Mouse (Mus musculus): ENCODE measurements around the gene Fhdc1. TPM values are rescaled to one million over a fixed set of nuclear protein-coding genes. Genes with fewer than 3 reads are reported as not detected.

Fhdc1 gene
- polyA plus RNA-seq, 1 experiment from 2014 or later: 2.2 TPM

DNA sequence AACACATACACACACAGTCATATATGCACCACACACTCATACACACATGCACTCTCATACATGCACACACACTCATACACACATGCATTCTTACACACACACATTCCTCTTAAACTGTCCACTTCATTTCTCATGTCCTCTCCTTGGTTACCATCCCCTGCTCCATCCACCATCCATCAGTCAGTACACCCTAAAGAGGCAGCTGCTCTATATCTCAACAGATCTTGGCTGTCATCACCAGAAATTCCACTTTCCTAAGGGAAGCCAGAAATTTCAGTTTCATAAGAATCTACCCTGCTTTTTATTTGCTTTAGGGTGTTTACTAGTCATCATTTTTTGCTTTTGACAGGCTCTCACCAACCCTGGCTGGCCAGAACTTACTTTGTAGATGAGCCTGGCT is 84.4 kb downstream of the Fhdc1 start:
- H3K9ac ChIP-seq (ENCODE audit: low read length): no peak overlapping the region
- H3K36me3 ChIP-seq (ENCODE audit: control insufficient read depth, insufficient read depth, low read length): no peaks in the 10 kb centered on the region
- ATAC-seq (ENCODE audit: insufficient number of reproducible peaks, low FRiP score, low TSS enrichment, low read depth) (no peak), DNase-seq (ENCODE audit: low spot score) (no peak)
- no peak overlapping the region for H3K27ac ChIP-seq (replicated peaks; ENCODE audit: low read depth, low read length)
- no peak overlapping the region for H3K4me2 ChIP-seq (ENCODE audit: low read depth, severe bottlenecking)
- no peaks in the 10 kb centered on the region for H3K4me1 ChIP-seq (ENCODE audit: control insufficient read depth, insufficient read depth, low read length)
- H3K27me3 ChIP-seq (ENCODE audit: control insufficient read depth, insufficient read depth, low read length): no peaks in the 10 kb centered on the region
- H3K9me3 ChIP-seq (ENCODE audit: control insufficient read depth, low read length): no peaks in the 10 kb centered on the region
- no peak overlapping the region for H3K4me3 ChIP-seq (ENCODE audit: low read depth, low read length)

DNA sequence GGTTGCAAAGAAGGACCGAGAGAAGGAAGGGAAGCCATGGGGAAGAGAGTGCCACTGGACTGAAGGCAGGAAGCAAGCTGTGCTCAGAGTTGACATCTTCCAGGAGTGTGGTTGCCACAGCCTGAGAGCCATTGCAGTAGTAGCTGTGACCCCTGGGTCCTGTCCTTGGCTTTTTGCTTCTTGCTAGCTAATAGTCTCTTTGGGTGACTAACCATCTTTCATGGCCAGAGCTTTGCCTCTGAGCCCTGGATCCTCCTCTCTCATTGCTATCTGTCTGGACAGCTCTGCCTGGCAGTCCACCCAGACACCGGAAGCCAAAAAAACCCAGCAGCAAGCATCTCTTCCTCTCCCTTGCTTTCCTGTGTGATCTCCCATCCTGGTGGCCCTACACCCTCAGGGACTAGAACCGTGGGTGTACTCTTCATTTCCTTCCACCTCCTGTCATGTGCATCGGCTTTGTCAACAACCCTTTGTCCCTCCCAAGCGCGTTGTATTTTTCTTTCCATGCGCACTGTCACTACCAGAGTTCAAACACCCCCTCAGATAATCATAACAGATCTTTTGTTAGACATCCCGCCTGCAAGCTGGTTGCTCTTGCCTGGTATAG is 85.3 kb downstream of the Fhdc1 start:
- no peak overlapping the region for H3K27ac ChIP-seq (replicated peaks; ENCODE audit: low read depth, low read length)
- ATAC-seq (ENCODE audit: insufficient number of reproducible peaks, low FRiP score, low TSS enrichment, low read depth) (no peak), DNase-seq (ENCODE audit: low spot score) (no peak)
- H3K4me3 ChIP-seq (ENCODE audit: low read depth, low read length): no peak overlapping the region
- H3K9ac ChIP-seq (ENCODE audit: low read length): no peak overlapping the region
- WGBS: 88% methylated on average over 8 of the region's 8 CpGs
- no peaks in the 10 kb centered on the region for H3K9me3 ChIP-seq (ENCODE audit: control insufficient read depth, low read length)
- no peaks in the 10 kb centered on the region for H3K27me3 ChIP-seq (ENCODE audit: control insufficient read depth, insufficient read depth, low read length)
- no peaks in the 10 kb centered on the region for H3K36me3 ChIP-seq (ENCODE audit: control insufficient read depth, insufficient read depth, low read length)
- H3K4me1 ChIP-seq (ENCODE audit: control insufficient read depth, insufficient read depth, low read length): no peaks in the 10 kb centered on the region
- H3K4me2 ChIP-seq (ENCODE audit: low read depth, severe bottlenecking): no peak overlapping the region

Other genes starting within 250 kb of the Fhdc1 start
- 12.4 and 13.5 TPM in 2 replicates for gene Trim2, start 173.6 kb downstream of the Fhdc1 start, polyA plus RNA-seq (2014; fragmentation: Nextera tagmentation; extraction: Ambion mirVana)
- 37.2 and 38.5 TPM in 2 replicates for gene Arfip1, start 102.2 kb upstream of the Fhdc1 start, polyA plus RNA-seq (2014; fragmentation: Nextera tagmentation; extraction: Ambion mirVana)
- gene Tigd4, start 113.1 kb upstream of the Fhdc1 start, polyA plus RNA-seq (2014; fragmentation: Nextera tagmentation; extraction: Ambion mirVana): not detected in 2 replicates
- gene Tmem154, start 185.8 kb upstream of the Fhdc1 start, polyA plus RNA-seq (2014; fragmentation: Nextera tagmentation; extraction: Ambion mirVana): 0.67 and 0.68 TPM in 2 replicates

Data from limb, embryonic 11.5 days (tissue).